Mouse (Mus musculus) E14TG2a.4 (cell line): Measurements from ENCODE around the gene Usp7.

Source experiments
- H3K27me3 ChIP-seq: 2 replicates; pipeline ENCODE4 v1.6.1; 2014; ENCODE audit warnings: low read length, control low read depth; ENCODE audit not compliant: insufficient read depth
- H3K36me3 ChIP-seq: 2 replicates; pipeline ENCODE4 v1.6.1; 2014; ENCODE audit warnings: low read length, control low read depth; ENCODE audit not compliant: insufficient read depth
- H3K4me1 ChIP-seq: replicated peaks from 2 replicates; pipeline ENCODE4 v1.6.1; 2014; ENCODE audit warnings: low read depth, low read length, control low read depth
- H3K4me3 ChIP-seq: replicated peaks from 2 replicates; pipeline ENCODE4 v1.5.1; 2014; ENCODE audit warnings: mild to moderate bottlenecking, low read length
- H3K9me3 ChIP-seq: 2 replicates; pipeline ENCODE4 v1.6.1; 2014; ENCODE audit warnings: low read length, control low read depth
- CTCF ChIP-seq: conservative IDR thresholded peaks from 2 replicates; pipeline ENCODE4 v1.5.1; 2014; ENCODE audit warnings: low read length
- NANOG ChIP-seq: IDR thresholded peaks from 2 replicates; pipeline ENCODE4 v1.6.1; 2014; ENCODE audit warnings: borderline replicate concordance, low read length, mixed read lengths
- POU5F1 ChIP-seq: IDR thresholded peaks from 2 replicates; pipeline ENCODE4 v1.6.1; 2014; ENCODE audit warnings: low read length, borderline replicate concordance

The Usp7 gene

DNA sequence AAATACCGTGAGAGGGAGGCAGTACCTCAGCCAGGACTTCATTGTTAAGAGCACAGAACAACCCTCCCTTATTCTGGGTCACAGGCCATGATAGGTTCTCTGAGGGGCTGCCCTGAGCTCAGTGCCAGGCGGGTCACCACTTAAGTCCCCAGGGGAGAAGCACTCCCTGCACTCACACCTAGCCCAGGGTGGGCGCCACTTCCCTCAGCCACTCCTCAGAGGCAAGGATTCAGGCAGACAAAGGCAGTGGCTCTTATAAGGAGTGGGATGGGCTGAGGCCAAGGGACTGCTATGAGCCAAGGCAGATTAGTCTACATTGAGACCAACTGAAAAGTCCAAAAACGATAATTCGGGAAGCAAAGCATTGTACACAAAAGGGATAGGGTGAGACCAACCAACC is 126.7 kb downstream of the Usp7 start:
- Histone ChIP-seq H3K36me3 (peaks cover 72% of the 10 kb centered on the region), H3K9me3 (no peaks in the 10 kb centered on the region), H3K4me1 (peaks cover 99% of the 10 kb centered on the region), H3K27me3 (no peaks in the 10 kb centered on the region), H3K4me3 (0 out of 2 replicates have a peak overlapping the region, but pooled peaks have one; percentile 35)
- TF ChIP-seq NANOG (no peak), POU5F1 (no peak), CTCF (no peak)

GRCm38 (mm10) chr16:8663606-8664539 is 128.2 kb downstream of the Usp7 start:
- Histone ChIP-seq H3K36me3 (peaks cover 81% of the 10 kb centered on the region), H3K9me3 (no peaks in the 10 kb centered on the region), H3K27me3 (no peaks in the 10 kb centered on the region), H3K4me3 (no peak overlapping the region), H3K4me1 (peaks cover 96% of the 10 kb centered on the region)
- TF ChIP-seq CTCF: no peak
- no peak for TF ChIP-seq NANOG
- no peak for TF ChIP-seq POU5F1

DNA sequence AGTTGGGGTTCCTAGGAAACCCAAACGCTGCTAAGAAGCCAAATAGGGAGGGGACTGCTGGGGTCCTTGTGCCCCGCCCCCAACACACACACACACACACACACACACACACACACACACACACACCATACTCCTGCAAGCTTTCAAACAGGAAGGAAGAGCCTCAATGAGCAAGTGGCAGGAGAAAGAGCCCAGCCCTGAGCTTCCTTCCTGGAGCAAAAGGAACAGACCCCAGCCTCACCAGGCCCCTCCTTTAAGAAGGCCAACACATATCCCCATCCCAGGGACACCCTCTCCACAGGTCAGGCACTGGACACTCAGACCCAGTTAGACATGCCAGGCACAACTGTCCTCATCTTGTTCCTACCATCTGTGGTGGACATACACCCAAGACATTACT is 129.1 kb downstream of the Usp7 start:
- TF ChIP-seq NANOG (no peak), CTCF (no peak), POU5F1 (no peak)
- Histone ChIP-seq H3K36me3 (peaks cover 82% of the 10 kb centered on the region), H3K4me3 (no peak overlapping the region), H3K4me1 (peaks cover 93% of the 10 kb centered on the region), H3K27me3 (no peaks in the 10 kb centered on the region), H3K9me3 (no peaks in the 10 kb centered on the region)

- TF ChIP-seq CTCF (no peak), NANOG (no peak), POU5F1 (no peak)
- Histone ChIP-seq H3K27me3 (no peaks in the 10 kb centered on the region), H3K36me3 (peaks cover 97% of the 10 kb centered on the region), H3K4me1 (peaks cover 93% of the 10 kb centered on the region), H3K9me3 (no peaks in the 10 kb centered on the region), H3K4me3 (no peak overlapping the region)
Measured at GRCm38 (mm10) chr16:8658764-8659163, 133.3 kb downstream of the Usp7 start.

DNA sequence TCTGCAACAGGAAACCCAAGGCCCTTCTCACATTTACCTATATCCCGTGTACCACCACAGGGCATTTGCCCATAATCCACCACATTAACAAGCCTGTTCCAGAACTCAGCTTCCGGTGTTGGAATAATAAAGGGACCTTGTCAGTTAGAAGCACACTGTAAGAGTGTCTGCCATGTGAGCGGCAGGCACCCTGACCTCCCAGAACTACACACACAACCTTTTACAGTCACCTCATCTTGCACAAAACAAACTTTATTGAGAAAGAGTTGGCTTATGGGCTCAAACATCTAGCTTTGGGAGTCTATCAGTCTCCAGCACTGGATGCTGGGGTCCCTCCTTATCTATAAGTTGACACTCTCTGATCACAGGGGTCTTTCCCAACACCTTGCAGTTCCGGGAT is 133.8 kb downstream of the Usp7 start:
- H3K36me3 ChIP-seq: peaks cover 97% of the 10 kb centered on the region
- H3K4me1 ChIP-seq: peaks cover 93% of the 10 kb centered on the region
- no peaks in the 10 kb centered on the region for H3K27me3 ChIP-seq
- H3K4me3 ChIP-seq: no peak overlapping the region
- TF ChIP-seq NANOG (no peak), POU5F1 (no peak), CTCF (no peak)
- H3K9me3 ChIP-seq: no peaks in the 10 kb centered on the region

- 0 out of 2 replicates have a peak overlapping the region, but pooled peaks have one; percentile 0 for H3K4me3 ChIP-seq
- peaks cover 83% of the 10 kb centered on the region for H3K4me1 ChIP-seq
- H3K9me3 ChIP-seq: no peaks in the 10 kb centered on the region
- no peak for TF ChIP-seq NANOG
- TF ChIP-seq CTCF: no peak
- no peak for TF ChIP-seq POU5F1
- no peaks in the 10 kb centered on the region for H3K27me3 ChIP-seq
- peaks cover 97% of the 10 kb centered on the region for H3K36me3 ChIP-seq
Measured at GRCm38 (mm10) chr16:8656256-8656655, 135.9 kb downstream of the Usp7 start.

GRCm38 (mm10) chr16:8655599-8655998 is 136.5 kb downstream of the Usp7 start:
- Histone ChIP-seq H3K4me3 (peak overlapping the region; percentile 13), H3K27me3 (no peaks in the 10 kb centered on the region), H3K36me3 (peaks cover 97% of the 10 kb centered on the region), H3K4me1 (peaks cover 77% of the 10 kb centered on the region), H3K9me3 (no peaks in the 10 kb centered on the region)
- no peak for TF ChIP-seq POU5F1
- TF ChIP-seq NANOG: no peak
- TF ChIP-seq CTCF: no peak

- Histone ChIP-seq H3K27me3 (no peaks in the 10 kb centered on the region), H3K4me3 (peak overlapping the region; percentile 13; the same call in 1 of the 2 replicates), H3K4me1 (peaks cover 72% of the 10 kb centered on the region), H3K36me3 (peaks cover 97% of the 10 kb centered on the region), H3K9me3 (no peaks in the 10 kb centered on the region)
- TF ChIP-seq POU5F1: no peak
Measured at GRCm38 (mm10) chr16:8655108-8655507, 137.0 kb downstream of the Usp7 start.

DNA sequence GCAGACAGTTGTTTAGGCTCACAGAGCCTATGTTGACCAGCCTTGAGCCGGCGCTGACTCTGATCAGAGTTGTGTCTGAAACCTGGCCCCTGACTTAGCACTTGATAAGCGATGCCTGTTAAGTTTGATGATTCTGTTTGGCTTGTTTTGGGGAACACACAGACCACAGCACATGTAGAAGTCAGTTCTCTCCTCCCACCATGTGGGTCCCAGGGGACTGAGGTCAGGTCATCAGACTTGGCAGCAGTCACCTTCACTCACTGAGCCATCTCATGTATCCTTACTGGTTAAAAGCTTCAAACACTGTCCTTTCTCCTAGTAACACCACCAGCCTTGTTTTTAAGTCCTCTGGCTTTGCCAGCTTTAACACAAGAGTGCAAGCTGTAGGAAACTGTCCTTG is 142.1 kb downstream of the Usp7 start:
- no peaks in the 10 kb centered on the region for H3K27me3 ChIP-seq
- TF ChIP-seq POU5F1 (no peak), NANOG (no peak), CTCF (no peak)
- H3K4me1 ChIP-seq: peaks cover 27% of the 10 kb centered on the region
- no peaks in the 10 kb centered on the region for H3K9me3 ChIP-seq
- H3K4me3 ChIP-seq: no peak overlapping the region
- H3K36me3 ChIP-seq: peaks cover 99% of the 10 kb centered on the region
